Mouse (Mus musculus): ENCODE data around the gene Dyrk1a. TPM values are rescaled to one million over a fixed set of nuclear protein-coding genes. Genes with fewer than 3 reads are reported as not detected.
A peak's percentile ranks its signal among the peaks of the same experiment; 100 is the strongest.

The Dyrk1a gene
- polyA plus RNA-seq, 1 experiment from 2014 or later: 9.6 TPM

- H3K27me3 ChIP-seq (ENCODE audit: low read depth, poor library complexity, severe bottlenecking): no peaks in the 10 kb centered on the region
- H3K4me3 ChIP-seq: no peak overlapping the region
- H3K36me3 ChIP-seq: no peaks in the 10 kb centered on the region
- peaks cover 6% of the 10 kb centered on the region; the same call in 1 of the 2 replicates for H3K9me3 ChIP-seq (replicated peaks)
- H3K4me1 ChIP-seq: peaks cover 16% of the 10 kb centered on the region
- no peak overlapping the region for H3K27ac ChIP-seq (replicated peaks)
- 78% methylated on average over 4 of the region's 4 CpGs for WGBS
- DNase-seq (ENCODE audit: low spot score): no peak
These were observed 149.7 kb downstream of the Dyrk1a start for GRCm38 (mm10) chr16:94719488-94719887.

- H3K36me3 ChIP-seq: no peaks in the 10 kb centered on the region
- H3K9me3 ChIP-seq (replicated peaks): peaks cover 6% of the 10 kb centered on the region; the same call in 1 of the 2 replicates
- H3K27ac ChIP-seq (replicated peaks): no peak overlapping the region
- H3K4me3 ChIP-seq: no peak overlapping the region
- peaks cover 22% of the 10 kb centered on the region for H3K4me1 ChIP-seq
- no peaks in the 10 kb centered on the region for H3K27me3 ChIP-seq (ENCODE audit: low read depth, poor library complexity, severe bottlenecking)
- WGBS: 75% methylated on average over 7 of the region's 7 CpGs
- DNase-seq (ENCODE audit: low spot score): no peak
These were observed 150.8 kb downstream of the Dyrk1a start for GRCm38 (mm10) chr16:94720476-94721153.

GRCm38 (mm10) chr16:94721549-94722006, 151.8 kb downstream of the Dyrk1a start:
- H3K9me3 ChIP-seq (replicated peaks): peaks cover 3% of the 10 kb centered on the region; the same call in 1 of the 2 replicates
- no peak overlapping the region for H3K27ac ChIP-seq (replicated peaks)
- WGBS: 85% methylated on average over 10 of the region's 10 CpGs
- H3K4me3 ChIP-seq: no peak overlapping the region
- H3K36me3 ChIP-seq: no peaks in the 10 kb centered on the region
- H3K27me3 ChIP-seq (ENCODE audit: low read depth, poor library complexity, severe bottlenecking): no peaks in the 10 kb centered on the region
- no peak for DNase-seq (ENCODE audit: low spot score)
- peaks cover 22% of the 10 kb centered on the region for H3K4me1 ChIP-seq

DNA sequence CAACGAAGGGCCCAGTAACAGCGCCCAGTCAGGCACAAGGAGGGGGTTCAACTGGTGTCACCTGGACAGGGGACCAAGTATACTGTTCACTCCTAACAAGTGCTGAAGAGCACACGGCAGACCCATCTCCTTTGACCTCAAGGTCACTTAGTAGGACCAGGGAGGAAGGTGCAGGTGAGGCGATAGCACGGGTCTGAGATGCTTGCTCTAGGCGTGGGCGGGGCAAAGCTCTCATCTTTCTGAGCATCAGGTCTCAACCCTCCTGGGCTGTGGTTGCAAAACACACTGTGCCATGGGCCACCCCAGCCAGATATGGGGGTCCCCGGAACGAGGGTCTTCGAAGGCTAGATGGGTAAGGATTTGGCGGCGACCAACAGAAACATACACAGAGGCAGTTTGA, 153.1 kb downstream of the Dyrk1a start:
- Histone ChIP-seq H3K27ac (replicated peaks) (no peak overlapping the region), H3K4me1 (peaks cover 22% of the 10 kb centered on the region), H3K27me3 (ENCODE audit: low read depth, poor library complexity, severe bottlenecking) (no peaks in the 10 kb centered on the region), H3K9me3 (replicated peaks) (no peaks in the 10 kb centered on the region), H3K4me3 (no peak overlapping the region), H3K36me3 (no peaks in the 10 kb centered on the region)
- no peak for DNase-seq (ENCODE audit: low spot score)
- 85% methylated on average over 12 of the region's 12 CpGs for WGBS

- 0 out of 2 replicates have a peak, but pooled peaks cover 4% of the 10 kb centered on the region for H3K9me3 ChIP-seq (replicated peaks)
- H3K27me3 ChIP-seq (ENCODE audit: low read depth, poor library complexity, severe bottlenecking): no peaks in the 10 kb centered on the region
- peak; percentile 92 for DNase-seq (ENCODE audit: low spot score)
- H3K27ac ChIP-seq (replicated peaks): peak overlapping the region; percentile 91
- no peaks in the 10 kb centered on the region for H3K36me3 ChIP-seq
- peaks cover 22% of the 10 kb centered on the region for H3K4me1 ChIP-seq
- WGBS: under 1% methylated on average over 23 of the region's 23 CpGs
- peak overlapping the region; percentile 69 for H3K4me3 ChIP-seq
These were observed 154.3 kb downstream of the Dyrk1a start for GRCm38 (mm10) chr16:94724061-94724596.

DNA sequence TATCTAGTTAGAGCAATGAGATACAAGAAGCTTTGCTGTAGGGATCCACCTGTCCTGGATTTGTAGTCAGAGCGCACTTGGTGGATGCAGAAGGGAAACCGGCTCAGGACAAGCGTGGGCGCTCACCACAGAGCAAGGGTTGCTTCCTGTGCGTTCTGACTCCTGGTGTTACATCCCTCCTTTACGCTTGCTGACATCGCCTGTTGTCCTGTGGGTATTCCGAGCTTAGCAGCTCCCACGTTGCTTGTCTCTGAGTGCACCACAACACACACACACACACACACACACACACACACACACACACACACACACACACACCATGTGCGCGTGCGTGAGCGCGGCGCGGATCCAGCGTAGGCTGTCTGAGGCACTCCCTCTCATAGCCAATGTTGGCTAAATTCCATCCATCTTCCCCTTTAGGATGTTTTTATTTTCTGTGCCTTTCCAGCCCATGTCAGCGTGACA, 155.0 kb downstream of the Dyrk1a start:
- H3K9me3 ChIP-seq (replicated peaks): 0 out of 2 replicates have a peak, but pooled peaks cover 6% of the 10 kb centered on the region
- H3K36me3 ChIP-seq: no peaks in the 10 kb centered on the region
- peak overlapping the region; percentile 69 for H3K4me3 ChIP-seq
- H3K4me1 ChIP-seq: peaks cover 22% of the 10 kb centered on the region
- no peaks in the 10 kb centered on the region for H3K27me3 ChIP-seq (ENCODE audit: low read depth, poor library complexity, severe bottlenecking)
- DNase-seq (ENCODE audit: low spot score): peak; percentile 46
- 8% methylated on average over 18 of the region's 18 CpGs for WGBS
- H3K27ac ChIP-seq (replicated peaks): peak overlapping the region; percentile 91

DNA sequence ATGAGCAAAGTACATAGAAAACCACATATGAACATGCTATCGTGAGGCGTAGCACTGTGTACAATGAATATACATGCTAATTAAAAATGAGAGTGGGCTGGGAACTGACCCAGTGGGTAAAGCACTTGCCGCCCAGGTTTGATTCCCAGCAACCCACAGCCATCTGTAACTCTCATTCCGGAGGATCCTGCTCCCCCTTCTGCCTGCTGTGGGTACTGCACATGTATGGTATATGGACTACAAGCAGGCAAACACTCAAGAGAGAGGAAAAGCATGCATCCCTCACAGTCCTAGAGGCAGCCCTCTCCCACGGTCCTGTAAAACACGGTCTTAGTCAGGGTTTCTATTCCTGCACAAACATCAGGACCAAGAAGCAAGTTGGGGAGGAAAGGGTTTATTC, 159.4 kb downstream of the Dyrk1a start:
- DNase-seq (ENCODE audit: low spot score): no peak
- Histone ChIP-seq H3K4me1 (peaks cover 14% of the 10 kb centered on the region), H3K9me3 (replicated peaks) (0 out of 2 replicates have a peak, but pooled peaks cover 6% of the 10 kb centered on the region), H3K36me3 (no peaks in the 10 kb centered on the region), H3K27ac (replicated peaks) (no peak overlapping the region), H3K27me3 (ENCODE audit: low read depth, poor library complexity, severe bottlenecking) (no peaks in the 10 kb centered on the region), H3K4me3 (no peak overlapping the region)
- 85% methylated on average over 6 of the region's 6 CpGs for WGBS

DNA sequence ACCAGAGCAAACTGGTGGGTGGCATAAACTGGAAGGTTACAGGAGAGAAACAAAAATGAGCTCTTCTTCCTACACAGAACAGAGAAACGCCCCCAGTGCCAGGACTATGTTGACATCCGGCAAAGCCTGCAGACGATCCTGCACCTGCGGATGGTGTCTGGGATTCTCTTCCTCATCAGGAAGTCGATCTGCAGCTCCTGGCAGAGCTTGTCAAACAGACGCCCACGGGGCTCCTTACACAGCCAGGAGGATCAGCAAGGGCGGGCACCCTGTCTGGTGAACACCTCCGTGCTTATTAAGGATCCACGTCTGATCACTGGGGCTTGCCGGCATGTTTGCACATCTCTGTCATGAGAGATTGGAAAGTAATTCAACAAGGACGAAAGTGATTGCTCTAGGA, 161.2 kb downstream of the Dyrk1a start:
- DNase-seq (ENCODE audit: low spot score): no peak
- Histone ChIP-seq H3K4me1 (peaks cover 7% of the 10 kb centered on the region), H3K36me3 (no peaks in the 10 kb centered on the region), H3K9me3 (replicated peaks) (0 out of 2 replicates have a peak, but pooled peaks cover 6% of the 10 kb centered on the region), H3K27me3 (ENCODE audit: low read depth, poor library complexity, severe bottlenecking) (no peaks in the 10 kb centered on the region), H3K4me3 (no peak overlapping the region), H3K27ac (replicated peaks) (no peak overlapping the region)
- 74% methylated on average over 12 of the region's 12 CpGs for WGBS

DNA sequence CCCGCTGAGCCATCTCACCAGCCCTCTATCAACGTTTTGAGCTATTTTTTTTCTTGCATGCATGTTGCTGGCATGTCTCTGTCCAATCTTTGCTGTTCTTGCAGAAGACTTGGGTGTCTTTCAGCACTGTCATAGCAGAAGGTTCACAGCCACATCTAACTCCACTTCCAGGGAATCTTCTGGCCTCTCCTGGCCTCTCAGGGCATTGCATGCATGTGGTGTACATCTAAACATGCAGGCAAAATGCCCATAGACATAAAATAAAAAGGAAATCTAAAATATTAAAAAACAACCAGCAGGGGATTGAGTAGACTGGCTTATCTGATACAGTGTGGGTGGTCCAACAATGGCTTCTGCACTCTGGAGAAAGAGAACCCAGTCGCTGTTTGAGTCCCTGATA, 165.7 kb downstream of the Dyrk1a start:
- Histone ChIP-seq H3K36me3 (no peaks in the 10 kb centered on the region), H3K4me3 (no peak overlapping the region), H3K4me1 (peaks cover 7% of the 10 kb centered on the region), H3K9me3 (replicated peaks) (no peaks in the 10 kb centered on the region), H3K27ac (replicated peaks) (no peak overlapping the region), H3K27me3 (ENCODE audit: low read depth, poor library complexity, severe bottlenecking) (no peaks in the 10 kb centered on the region)
- 69% methylated on average over 3 of the region's 3 CpGs for WGBS
- DNase-seq (ENCODE audit: low spot score): no peak

DNA sequence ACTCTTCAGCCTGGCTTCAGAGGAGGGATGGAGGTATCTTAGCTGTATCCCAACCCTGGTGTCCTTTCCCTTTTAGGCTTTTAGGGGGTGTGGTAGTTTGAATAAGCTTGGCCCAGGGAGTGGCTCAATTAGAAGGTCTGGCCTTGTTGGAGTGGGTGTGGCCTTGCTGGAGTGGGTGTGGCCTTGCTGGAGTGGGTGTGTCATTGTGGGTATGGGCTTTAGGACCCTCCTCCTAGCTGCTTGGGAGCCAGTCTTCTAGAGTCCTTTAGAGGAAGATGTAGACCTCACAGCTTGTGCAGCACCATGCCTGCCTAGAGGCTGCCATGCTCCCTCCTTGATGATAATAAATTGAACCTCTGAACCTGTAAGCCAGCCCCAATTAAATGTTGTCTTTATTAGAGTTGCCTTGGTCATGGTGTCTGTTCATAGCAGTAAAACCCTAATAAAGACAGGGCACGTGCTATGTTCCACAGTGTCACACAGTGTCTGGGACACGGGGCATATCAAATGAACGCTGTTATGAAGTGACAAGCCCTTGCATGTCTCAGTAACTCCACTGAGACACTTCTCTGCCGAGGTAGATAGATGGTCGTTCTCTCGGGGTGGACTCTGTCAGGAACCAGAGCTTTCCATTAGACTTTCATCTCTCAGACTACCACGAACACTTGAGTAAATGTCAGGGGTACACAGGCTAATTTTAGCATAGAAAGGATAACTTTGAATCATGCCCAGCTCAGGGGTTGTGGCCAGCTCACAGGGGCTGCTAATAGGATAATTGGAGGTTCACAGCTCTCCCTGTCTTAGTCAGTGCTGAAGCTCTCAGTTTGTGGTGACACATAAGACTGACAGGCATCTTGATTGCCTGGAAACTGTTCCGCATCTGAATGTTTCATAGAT, 166.9 kb downstream of the Dyrk1a start:
- no peak for DNase-seq (ENCODE audit: low spot score)
- 90% methylated on average over 8 of the region's 8 CpGs for WGBS
- no peak overlapping the region for H3K4me3 ChIP-seq
- no peak overlapping the region for H3K27ac ChIP-seq (replicated peaks)
- H3K36me3 ChIP-seq: no peaks in the 10 kb centered on the region
- H3K4me1 ChIP-seq: peaks cover 7% of the 10 kb centered on the region
- H3K27me3 ChIP-seq (ENCODE audit: low read depth, poor library complexity, severe bottlenecking): no peaks in the 10 kb centered on the region
- no peaks in the 10 kb centered on the region for H3K9me3 ChIP-seq (replicated peaks)

DNA sequence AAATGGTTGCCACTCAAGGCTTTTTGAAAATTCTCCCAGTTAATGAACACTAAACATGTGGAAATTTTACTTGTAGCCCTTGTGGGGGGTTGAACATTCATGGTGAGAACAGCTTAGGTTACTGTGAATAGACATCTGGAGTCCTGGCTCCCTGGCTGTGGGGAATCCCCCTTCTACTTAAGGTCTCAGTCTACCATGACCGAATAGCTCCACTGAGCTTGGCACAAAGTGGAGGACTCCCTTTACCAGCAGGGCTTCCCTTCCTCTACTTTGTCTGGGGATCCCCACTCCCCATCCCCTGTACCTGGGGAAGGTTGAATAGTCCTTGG, 167.5 kb downstream of the Dyrk1a start:
- H3K4me1 ChIP-seq: peaks cover 7% of the 10 kb centered on the region
- no peaks in the 10 kb centered on the region for H3K9me3 ChIP-seq (replicated peaks)
- H3K4me3 ChIP-seq: no peak overlapping the region
- no peaks in the 10 kb centered on the region for H3K27me3 ChIP-seq (ENCODE audit: low read depth, poor library complexity, severe bottlenecking)
- DNase-seq (ENCODE audit: low spot score): no peak
- no peak overlapping the region for H3K27ac ChIP-seq (replicated peaks)
- 93% methylated on average over 1 of the region's 1 CpGs for WGBS
- H3K36me3 ChIP-seq: no peaks in the 10 kb centered on the region

- peak; percentile 46 for DNase-seq (ENCODE audit: low spot score)
- no peaks in the 10 kb centered on the region for H3K9me3 ChIP-seq (replicated peaks)
- peak overlapping the region; percentile 42 for H3K4me3 ChIP-seq
- no peaks in the 10 kb centered on the region for H3K36me3 ChIP-seq
- 3% methylated on average over 11 of the region's 11 CpGs for WGBS
- H3K27ac ChIP-seq (replicated peaks): peak overlapping the region; percentile 29; the same call in 1 of the 2 replicates
- peaks cover 10% of the 10 kb centered on the region for H3K4me1 ChIP-seq
- H3K27me3 ChIP-seq (ENCODE audit: low read depth, poor library complexity, severe bottlenecking): no peaks in the 10 kb centered on the region
These were observed 174.2 kb downstream of the Dyrk1a start for GRCm38 (mm10) chr16:94743853-94744501.
